Mouse (Mus musculus) forebrain, postnatal 0 days (tissue): ENCODE measurements around the gene Liph. TPM values are rescaled to one million over a fixed set of nuclear protein-coding genes. Genes with fewer than 3 reads are reported as not detected.

Experiments
- ATAC-seq: fragments of 200-750 bp; cut with Nextera tagmentation; 2 replicates; pipeline ENCODE4 v1.8.0; 2017; ENCODE audit warnings: mild to moderate bottlenecking, moderate library complexity
- DNase-seq: peaks from one replicate; pipeline ENCODE4 v3.0.0-alpha.2; 2015
- H3K27ac ChIP-seq: fragments of 300-500 bp; sonication (generic); 2 replicates; pipeline ENCODE4 v1.5.1; 2014; ENCODE audit warnings: low read depth, mild to moderate bottlenecking, antibody characterized with exemption, low read length, moderate library complexity, mixed read lengths
- H3K27me3 ChIP-seq: fragments of 300-500 bp; sonication (generic); 2 replicates; pipeline ENCODE4 v1.6.1; 2014; ENCODE audit warnings: mild to moderate bottlenecking, low read length, mixed read lengths; ENCODE audit not compliant: insufficient read depth
- H3K36me3 ChIP-seq: fragments of 300-500 bp; sonication (generic); 2 replicates; pipeline ENCODE4 v1.6.1; 2014; ENCODE audit warnings: mild to moderate bottlenecking, moderate library complexity; ENCODE audit not compliant: insufficient read depth
- H3K4me1 ChIP-seq: fragments of 300-500 bp; sonication (generic); 2 replicates; pipeline ENCODE4 v1.6.1; 2014; ENCODE audit warnings: antibody characterized with exemption; ENCODE audit not compliant: insufficient read depth
- H3K4me2 ChIP-seq: fragments of 300-500 bp; sonication (generic); 2 replicates; pipeline ENCODE4 v1.6.1; 2014; ENCODE audit warnings: low read depth, mild to moderate bottlenecking, moderate library complexity
- H3K4me3 ChIP-seq: fragments of 300-500 bp; sonication (generic); 2 replicates; pipeline ENCODE4 v1.5.1; 2014; ENCODE audit warnings: low read depth, low read length, mixed read lengths
- H3K9ac ChIP-seq: fragments of 300-500 bp; sonication (generic); 2 replicates; pipeline ENCODE4 v1.6.1; 2014; ENCODE audit warnings: mild to moderate bottlenecking
- H3K9me3 ChIP-seq: fragments of 300-500 bp; sonication (generic); 2 replicates; pipeline ENCODE4 v1.6.1; 2016; ENCODE audit warnings: low read length
- CTCF ChIP-seq: sonication (generic); IDR thresholded peaks from 2 replicates; pipeline ENCODE4 v1.5.1; 2016; ENCODE audit warnings: antibody characterized with exemption, control low read depth, low read depth
- WGBS: fragments of 180-500 bp; shearing (Covaris S2); extraction: QIAGEN DNeasy Blood & Tissue Kit; methylation state at CpG from one replicate; pipeline ENCODE4 v1.1.7; 2014; 5-methylcytosine and 5-hydroxymethylcytosine counted together
- polyA plus RNA-seq: library from polyadenylated mRNA; unstranded; fragments of >200 nt; fragmentation: Nextera tagmentation; extraction: Ambion mirVana; gene quantifications from 2 replicates; pipeline ENCODE4 v1.2.1, GENCODE M21; 2015
- total RNA-seq: library from RNA; depleted of rRNA; stranded (reverse); fragments of >200 nt; gene quantifications from 2 replicates; pipeline ENCODE4 v1.2.3, GENCODE M21; 2014; rRNA removed

Gene Liph
- total and polyA plus RNA-seq, 2 experiments from 2014 or later: 0.43 to 0.64 TPM

GRCm38 (mm10) chr16:21904636-21905035 lies 90.8 kb downstream of the Liph start:
- no peak overlapping the region for H3K4me3 ChIP-seq
- no peak overlapping the region for H3K27ac ChIP-seq
- TF ChIP-seq CTCF: no peak
- no peak overlapping the region for H3K4me2 ChIP-seq
- 88% methylated on average over 10 of the region's 10 CpGs for WGBS
- no peaks in the 10 kb centered on the region for H3K27me3 ChIP-seq
- no peak for DNase-seq
- H3K36me3 ChIP-seq: peaks cover 24% of the 10 kb centered on the region
- H3K9ac ChIP-seq: no peak overlapping the region
- ATAC-seq: no peak
- H3K9me3 ChIP-seq: no peaks in the 10 kb centered on the region
- H3K4me1 ChIP-seq: no peaks in the 10 kb centered on the region

Other genes with a start within 250 kb of the Liph start
- gene Ehhadh, start 207.9 kb downstream of the Liph start, total RNA-seq: 1.6 and 1.9 TPM in 2 replicates
- 1.3 and 1.4 TPM in 2 replicates for gene Ehhadh, start 207.9 kb downstream of the Liph start, polyA plus RNA-seq
- 7.0 and 8.7 TPM in 2 replicates for gene Map3k13, start 201.3 kb downstream of the Liph start, total RNA-seq
- gene Map3k13, start 201.3 kb downstream of the Liph start, polyA plus RNA-seq: 1.3 and 3.0 TPM in 2 replicates
- 20.2 and 23.2 TPM in 2 replicates for gene Tmem41a, start 48.1 kb downstream of the Liph start, total RNA-seq
- gene Tmem41a, start 48.1 kb downstream of the Liph start, polyA plus RNA-seq: 43.2 and 43.4 TPM in 2 replicates
- gene Senp2, start 13.8 kb upstream of the Liph start, total RNA-seq: 37.1 and 49.1 TPM in 2 replicates
- gene Senp2, start 13.8 kb upstream of the Liph start, polyA plus RNA-seq: 28.0 and 42.1 TPM in 2 replicates
- gene Igf2bp2, start 167.6 kb upstream of the Liph start, total RNA-seq: 11.2 and 12.2 TPM in 2 replicates
- 4.7 and 5.6 TPM in 2 replicates for gene Igf2bp2, start 167.6 kb upstream of the Liph start, polyA plus RNA-seq